Mouse (Mus musculus) kidney, adult 2 months (tissue): ENCODE results near the gene Vars.
A peak's percentile ranks its signal among the peaks of the same experiment; 100 is the strongest.

Experiments
- CTCF ChIP-seq: fragments of 200-500 bp; conservative IDR thresholded peaks from 2 replicates; pipeline ENCODE4 v1.5.1; 2011; ENCODE audit warnings: low read depth, mild to moderate bottlenecking, control low read depth, low read length, moderate library complexity, mixed read lengths; ENCODE audit not compliant: insufficient read depth, insufficient read length
- POLR2A ChIP-seq: fragments of 200-500 bp; IDR thresholded peaks from one replicate; pipeline ENCODE4 v1.6.1; 2011; ENCODE audit warnings: low read depth, low read length, control low read depth

DNA sequence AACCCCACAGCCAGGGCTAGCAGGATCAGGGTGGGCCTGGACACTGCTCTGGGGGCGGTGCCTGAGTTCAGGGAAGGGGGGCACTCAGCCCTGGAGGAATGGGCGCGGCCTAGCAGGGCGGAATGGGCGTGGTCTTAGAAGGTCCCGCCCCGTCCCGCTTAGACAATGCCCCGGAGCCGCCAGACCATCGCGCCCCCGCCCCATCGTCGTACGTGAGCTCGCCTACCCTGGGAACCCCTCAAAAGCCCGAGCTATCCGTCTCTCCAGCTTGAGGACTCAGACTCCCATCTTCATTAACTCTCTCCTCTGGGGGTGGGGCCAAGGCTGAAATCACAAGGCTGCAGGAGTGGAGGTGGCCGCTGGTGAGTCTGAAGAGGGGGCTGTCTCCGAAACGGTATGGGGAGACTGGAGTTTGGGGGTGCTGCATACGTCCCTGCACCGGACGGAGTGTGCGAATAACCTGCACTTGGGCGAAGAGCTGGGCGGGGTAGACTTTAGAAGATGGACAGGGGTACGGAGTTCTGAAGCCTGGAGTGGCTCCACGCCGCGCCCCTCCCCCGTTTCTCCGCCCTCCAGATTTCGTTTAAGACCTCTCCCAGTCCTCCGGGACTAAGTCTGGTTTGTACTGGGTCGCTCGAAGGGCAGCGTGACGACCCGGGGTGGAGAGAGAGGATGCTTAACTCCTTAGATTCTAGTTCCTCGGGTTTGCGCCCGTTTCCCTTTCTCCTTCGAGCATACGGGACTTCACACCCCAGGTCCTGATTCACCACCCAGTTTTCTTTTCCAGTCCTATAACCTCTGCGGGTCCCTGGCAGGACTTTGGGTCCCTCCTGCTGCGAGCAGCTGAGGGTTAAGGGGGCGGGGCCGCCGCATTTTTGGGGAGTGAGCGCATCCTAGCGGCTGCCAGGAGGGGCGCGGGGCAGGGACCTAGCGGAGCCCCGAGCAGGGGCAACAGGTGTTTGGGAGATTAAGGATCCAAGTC is 58.4 kb downstream of the Vars start, which contains the start of gene Ddah2:
- TF ChIP-seq CTCF (peak; percentile 62), POLR2A (peak; percentile 10)
